Mouse (Mus musculus): ENCODE measurements around the gene Liph. TPM values are rescaled to one million over a fixed set of nuclear protein-coding genes. Genes with fewer than 3 reads are reported as not detected.
"Not testable (repeated sequence)": the region's sequence is repeated elsewhere in the genome, so short reads cannot be mapped to it uniquely, and the experiment has no call there.

Gene Liph
- total and polyA plus RNA-seq, 3 experiments: 2.6 to 6.1 (median 3.2) TPM

- Histone ChIP-seq H3K9me3 (replicated peaks; ENCODE audit: low read length) (no peaks in the 10 kb centered on the region), H3K9ac (ENCODE audit: insufficient read depth, low read depth) (no peak overlapping the region), H3K36me3 (replicated peaks in 1 of 2; ENCODE audit: control insufficient read depth in 1 of 2, insufficient read depth in 1 of 2, low read length in 1 of 2) (no peaks in the 10 kb centered on the region), H3K27ac (ENCODE audit: insufficient read depth, low read depth) (no peak overlapping the region), H3K4me2 (ENCODE audit: insufficient read depth, low read depth, poor library complexity, severe bottlenecking) (no peak overlapping the region), H3K27me3 (replicated peaks) (no peaks in the 10 kb centered on the region), H3K4me1 (ENCODE audit: control insufficient read depth in 1 of 2, insufficient read depth in 2 of 2) (peaks cover 10 to 37% of the 10 kb centered on the region in 2 experiments), H3K79me2 (replicated peaks; ENCODE audit: control insufficient read depth, extremely low read depth, insufficient read depth, poor library complexity, severe bottlenecking) (no peaks in the 10 kb centered on the region), H3K4me3 (replicated peaks in 1 of 3; ENCODE audit: low read depth in 2 of 3, low read length in 2 of 3, poor library complexity in 1 of 3) (no peak overlapping the region)
- DNase-seq (ENCODE audit: extremely low read depth): no peak
- dilution Hi-C loops (cut with MboI; ENCODE audit: extremely low pct_ligation_motif_present, extremely low pct_unique_long_range_greater_than_20kb, low sequenced_read_pairs): no loop called here
- in situ Hi-C loops (cut with MboI; ENCODE audit: low pct_ligation_motif_present, low pct_unique_long_range_greater_than_20kb, low sequenced_read_pairs): no loop called here
- TF ChIP-seq HCFC1 (IDR thresholded peaks at IDR 0.05; ENCODE audit: low read depth, low read length) (no peak), NRF1 (IDR thresholded peaks at IDR 0.05; ENCODE audit: low read depth, low read length) (no peak), SMC3 (IDR thresholded peaks at IDR 0.05; ENCODE audit: low read depth, low read length) (no peak), E2F4 (IDR thresholded peaks at IDR 0.05; ENCODE audit: insufficient replicate concordance, low read depth, low read length) (no peak), EP300 (IDR thresholded peaks at IDR 0.05; ENCODE audit: low read length) (no peak), GABPA (IDR thresholded peaks at IDR 0.05; ENCODE audit: insufficient replicate concordance, low read depth, low read length) (no peak)
Observed at GRCm38 (mm10) chr16:21991774-21992173, 3.7 kb downstream of the Liph start.

GRCm38 (mm10) chr16:21990893-21991292, 4.6 kb downstream of the Liph start:
- DNase-seq (ENCODE audit: extremely low read depth); H3K27me3 ChIP-seq (replicated peaks); H3K4me2 ChIP-seq (ENCODE audit: insufficient read depth, low read depth, poor library complexity, severe bottlenecking); H3K4me3 ChIP-seq (replicated peaks in 1 of 3; ENCODE audit: low read depth in 2 of 3, low read length in 2 of 3, poor library complexity in 1 of 3); dilution Hi-C loops (cut with MboI; ENCODE audit: extremely low pct_ligation_motif_present, extremely low pct_unique_long_range_greater_than_20kb, low sequenced_read_pairs); H3K36me3 ChIP-seq (replicated peaks in 1 of 2; ENCODE audit: control insufficient read depth in 1 of 2, insufficient read depth in 1 of 2, low read length in 1 of 2); H3K9ac ChIP-seq (ENCODE audit: insufficient read depth, low read depth); H3K79me2 ChIP-seq (replicated peaks; ENCODE audit: control insufficient read depth, extremely low read depth, insufficient read depth, poor library complexity, severe bottlenecking); in situ Hi-C loops (cut with MboI; ENCODE audit: low pct_ligation_motif_present, low pct_unique_long_range_greater_than_20kb, low sequenced_read_pairs); H3K9me3 ChIP-seq (replicated peaks; ENCODE audit: low read length); H3K27ac ChIP-seq (ENCODE audit: insufficient read depth, low read depth): not testable (repeated sequence)
- peaks cover 8 to 28% of the 10 kb centered on the region in 2 experiments for H3K4me1 ChIP-seq (ENCODE audit: control insufficient read depth in 1 of 2, insufficient read depth in 2 of 2)

GRCm38 (mm10) chr16:21987956-21988355, 7.5 kb downstream of the Liph start:
- Histone ChIP-seq H3K9me3 (replicated peaks; ENCODE audit: low read length) (no peaks in the 10 kb centered on the region), H3K4me2 (ENCODE audit: insufficient read depth, low read depth, poor library complexity, severe bottlenecking) (no peak overlapping the region), H3K4me3 (replicated peaks in 1 of 3; ENCODE audit: low read depth in 2 of 3, low read length in 2 of 3, poor library complexity in 1 of 3) (no peak overlapping the region), H3K27me3 (replicated peaks) (no peaks in the 10 kb centered on the region), H3K4me1 (ENCODE audit: control insufficient read depth in 1 of 2, insufficient read depth in 2 of 2) (peaks cover 3 to 15% of the 10 kb centered on the region in 2 experiments; a peak in 3 of 4 replicates), H3K79me2 (replicated peaks; ENCODE audit: control insufficient read depth, extremely low read depth, insufficient read depth, poor library complexity, severe bottlenecking) (no peaks in the 10 kb centered on the region), H3K27ac (ENCODE audit: insufficient read depth, low read depth) (no peak overlapping the region), H3K9ac (ENCODE audit: insufficient read depth, low read depth) (no peak overlapping the region), H3K36me3 (replicated peaks in 1 of 2; ENCODE audit: control insufficient read depth in 1 of 2, insufficient read depth in 1 of 2, low read length in 1 of 2) (no peaks in the 10 kb centered on the region)
- in situ Hi-C loops (cut with MboI; ENCODE audit: low pct_ligation_motif_present, low pct_unique_long_range_greater_than_20kb, low sequenced_read_pairs) (no loop called here), dilution Hi-C loops (cut with MboI; ENCODE audit: extremely low pct_ligation_motif_present, extremely low pct_unique_long_range_greater_than_20kb, low sequenced_read_pairs) (no loop called here)
- TF ChIP-seq BHLHE40 (IDR thresholded peaks at IDR 0.05; ENCODE audit: low read depth, low read length) (no peak), MAFK (IDR thresholded peaks at IDR 0.05; ENCODE audit: insufficient replicate concordance, low read length) (no peak), MAZ (IDR thresholded peaks at IDR 0.05; ENCODE audit: low read depth, low read length) (no peak), SMC3 (IDR thresholded peaks at IDR 0.05; ENCODE audit: low read depth, low read length) (no peak), JUN (IDR thresholded peaks at IDR 0.05; ENCODE audit: insufficient read depth, low read depth, low read length) (no peak), TBP (conservative IDR thresholded peaks at IDR 0.05; ENCODE audit: low read depth, low read length) (no peak), MXI1 (IDR thresholded peaks at IDR 0.05; ENCODE audit: low read depth, low read length) (no peak), USF2 (conservative IDR thresholded peaks at IDR 0.05; ENCODE audit: low read depth, low read length) (no peak), ZC3H11A (IDR thresholded peaks at IDR 0.05; ENCODE audit: low read depth, low read length) (no peak), MEF2A (IDR thresholded peaks at IDR 0.05; ENCODE audit: borderline replicate concordance, low read depth, low read length) (no peak)
- peak; percentile 44 for DNase-seq (ENCODE audit: extremely low read depth)
